Mouse (Mus musculus): Measurements from ENCODE around the gene Mxra8.
A peak's percentile ranks its signal among the peaks of the same experiment; 100 is the strongest.

The Mxra8 gene

GRCm38 (mm10) chr4:155833836-155834235, 5.6 kb upstream of the Mxra8 start:
- peak; percentile 61 for DNase-seq (ENCODE audit: extremely low spot score, low read depth, low spot score)

- DNase-seq (ENCODE audit: extremely low spot score, low read depth, low spot score), result no peak
These were observed 2.0 kb upstream of the Mxra8 start for GRCm38 (mm10) chr4:155837404-155838010.

- no peak for DNase-seq (ENCODE audit: extremely low spot score, low read depth, low spot score)
These were observed 1.0 kb upstream of the Mxra8 start for GRCm38 (mm10) chr4:155838187-155839153.

GRCm38 (mm10) chr4:155840076-155841002, 859 bp downstream of the Mxra8 start:
- no peak for DNase-seq (ENCODE audit: extremely low spot score, low read depth, low spot score)

GRCm38 (mm10) chr4:155841003-155841454, 1.5 kb downstream of the Mxra8 start:
- DNase-seq (ENCODE audit: extremely low spot score, low read depth, low spot score), result no peak

GRCm38 (mm10) chr4:155841651-155842270, 2.3 kb downstream of the Mxra8 start:
- no peak for DNase-seq (ENCODE audit: extremely low spot score, low read depth, low spot score)

GRCm38 (mm10) chr4:155843231-155843630, 3.8 kb downstream of the Mxra8 start:
- DNase-seq (ENCODE audit: extremely low spot score, low read depth, low spot score), result no peak

- no peak for DNase-seq (ENCODE audit: extremely low spot score, low read depth, low spot score)
These were observed 7.5 kb downstream of the Mxra8 start, which contains the start of gene Dvl1 for GRCm38 (mm10) chr4:155846871-155847578. Gene Dvl1 (plus strand): TSS chr4:155847402.

- DNase-seq (ENCODE audit: extremely low spot score, low read depth, low spot score), result no peak
These were observed 8.3 kb downstream of the Mxra8 start for GRCm38 (mm10) chr4:155847591-155848352.

GRCm38 (mm10) chr4:155848434-155849095, 9.1 kb downstream of the Mxra8 start:
- DNase-seq (ENCODE audit: extremely low spot score, low read depth, low spot score), result no peak

GRCm38 (mm10) chr4:155849391-155849790, 9.9 kb downstream of the Mxra8 start:
- no peak for DNase-seq (ENCODE audit: extremely low spot score, low read depth, low spot score)

- DNase-seq (ENCODE audit: extremely low spot score, low read depth, low spot score), result no peak
These were observed 10.4 kb downstream of the Mxra8 start for GRCm38 (mm10) chr4:155849792-155850451.

GRCm38 (mm10) chr4:155851368-155851767, 11.9 kb downstream of the Mxra8 start:
- no peak for DNase-seq (ENCODE audit: extremely low spot score, low read depth, low spot score)

- DNase-seq (ENCODE audit: extremely low spot score, low read depth, low spot score), result no peak
These were observed 12.5 kb downstream of the Mxra8 start for GRCm38 (mm10) chr4:155851951-155852411.

- no peak for DNase-seq (ENCODE audit: extremely low spot score, low read depth, low spot score)
These were observed 13.9 kb downstream of the Mxra8 start for GRCm38 (mm10) chr4:155853421-155853820.

- DNase-seq (ENCODE audit: extremely low spot score, low read depth, low spot score), result no peak
These were observed 15.5 kb downstream of the Mxra8 start for GRCm38 (mm10) chr4:155854991-155855390.

GRCm38 (mm10) chr4:155856071-155856470, 16.6 kb downstream of the Mxra8 start:
- no peak for DNase-seq (ENCODE audit: extremely low spot score, low read depth, low spot score)

GRCm38 (mm10) chr4:155856881-155857280, 17.4 kb downstream of the Mxra8 start:
- DNase-seq (ENCODE audit: extremely low spot score, low read depth, low spot score), result no peak
